Mouse (Mus musculus) hindbrain, embryonic 16.5 days (tissue): ENCODE measurements around the gene Dlg1. TPM values are rescaled to one million over a fixed set of nuclear protein-coding genes. Genes with fewer than 3 reads are reported as not detected.

Experiments used
- ATAC-seq: fragments of 200-750 bp; cut with Nextera tagmentation; 2 replicates; pipeline ENCODE4 v1.8.0; 2017; ENCODE audit warnings: moderate TSS enrichment, moderate library complexity
- H3K27ac ChIP-seq: fragments of 300-500 bp; sonication (generic); 2 replicates; pipeline ENCODE4 v1.5.1; 2014; ENCODE audit warnings: low read depth, mild to moderate bottlenecking, control low read depth, low read length, moderate library complexity
- H3K27me3 ChIP-seq: fragments of 300-500 bp; sonication (generic); replicated peaks from 2 replicates; pipeline ENCODE4 v1.6.1; 2014; ENCODE audit warnings: low read length; ENCODE audit not compliant: control insufficient read depth, insufficient read depth
- H3K36me3 ChIP-seq: fragments of 300-500 bp; sonication (generic); 2 replicates; pipeline ENCODE4 v1.6.1; 2014; ENCODE audit warnings: mild to moderate bottlenecking, low read length, moderate library complexity, mixed read lengths; ENCODE audit not compliant: control insufficient read depth, insufficient read depth
- H3K4me1 ChIP-seq: fragments of 300-500 bp; sonication (generic); 2 replicates; pipeline ENCODE4 v1.6.1; 2014; ENCODE audit warnings: low read depth, low read length; ENCODE audit not compliant: control insufficient read depth, insufficient read depth
- H3K4me2 ChIP-seq: fragments of 300-500 bp; sonication (generic); 2 replicates; pipeline ENCODE4 v1.6.1; 2014; ENCODE audit warnings: mild to moderate bottlenecking, low read length, control low read depth, moderate library complexity
- H3K4me3 ChIP-seq: fragments of 300-500 bp; sonication (generic); 2 replicates; pipeline ENCODE4 v1.5.1; 2014; ENCODE audit warnings: mild to moderate bottlenecking, low read length, control low read depth, moderate library complexity
- H3K9ac ChIP-seq: fragments of 300-500 bp; sonication (generic); 2 replicates; pipeline ENCODE4 v1.6.1; 2014; ENCODE audit warnings: low read depth, mild to moderate bottlenecking, control low read depth, low read length, moderate library complexity
- H3K9me3 ChIP-seq: fragments of 300-500 bp; sonication (generic); 2 replicates; pipeline ENCODE4 v1.6.1; 2014; ENCODE audit warnings: mild to moderate bottlenecking, low read length, moderate library complexity; ENCODE audit not compliant: control insufficient read depth
- WGBS: fragments of 180-500 bp; shearing (Covaris S2); extraction: QIAGEN DNeasy Blood & Tissue Kit; methylation state at CpG from one replicate; pipeline ENCODE4 v1.1.7; 2014; 5-methylcytosine and 5-hydroxymethylcytosine counted together
- polyA plus RNA-seq: library from polyadenylated mRNA; unstranded; fragments of >200 nt; fragmentation: Nextera tagmentation; extraction: Ambion mirVana; gene quantifications from 2 replicates; pipeline ENCODE4 v1.2.1, GENCODE M21; 2015

The Dlg1 gene
- polyA plus RNA-seq, 1 experiment from 2014 or later, result 12.7 TPM

DNA sequence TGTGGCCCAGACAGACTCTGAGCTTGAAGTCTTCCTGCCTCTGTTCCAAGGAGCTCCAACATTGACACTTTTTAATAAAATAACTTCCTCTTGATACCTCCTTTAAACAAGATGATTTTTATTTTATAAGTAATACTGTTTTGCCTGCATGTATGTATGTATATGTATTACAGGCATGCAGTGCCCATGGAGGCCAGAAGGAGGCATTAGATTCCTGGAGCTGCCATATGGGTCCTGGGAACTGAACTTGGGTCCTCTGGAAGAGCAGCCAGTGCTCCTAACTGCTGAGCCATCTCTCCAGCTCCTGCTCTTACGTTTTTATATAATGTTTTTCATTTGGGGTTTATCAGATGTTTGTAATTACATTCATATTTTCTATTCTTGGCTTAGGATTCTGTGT lies 9.0 kb downstream of the Dlg1 start:
- Histone ChIP-seq H3K27me3 (no peaks in the 10 kb centered on the region), H3K4me2 (no peak overlapping the region), H3K4me1 (no peaks in the 10 kb centered on the region), H3K27ac (no peak overlapping the region), H3K9ac (no peak overlapping the region), H3K36me3 (no peaks in the 10 kb centered on the region), H3K9me3 (no peaks in the 10 kb centered on the region), H3K4me3 (no peak overlapping the region)
- ATAC-seq, result no peak
- WGBS, result 96% methylated on average over 1 of the region's 1 CpGs

DNA sequence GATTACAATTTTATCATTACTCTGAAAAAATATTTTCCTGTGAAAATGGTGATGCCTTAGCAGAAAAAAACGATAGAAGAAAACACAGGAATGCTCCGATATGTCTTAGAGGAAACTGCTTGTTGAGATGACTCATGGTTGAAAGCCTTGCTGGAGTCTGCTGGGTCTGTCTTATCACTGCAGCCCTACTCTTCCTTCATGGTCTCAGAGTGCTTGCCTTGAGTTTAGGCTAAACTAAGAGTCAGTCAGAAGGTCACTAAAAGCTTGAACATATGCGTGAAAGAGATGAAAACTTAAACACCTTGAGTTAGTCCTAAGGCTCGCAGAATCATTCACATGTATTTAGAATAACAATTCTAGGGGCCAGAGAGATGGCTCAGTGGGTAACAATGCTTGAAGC lies 14.2 kb downstream of the Dlg1 start:
- H3K4me2 ChIP-seq, result no peak overlapping the region
- H3K27me3 ChIP-seq, result no peaks in the 10 kb centered on the region
- no peak overlapping the region for H3K4me3 ChIP-seq
- H3K36me3 ChIP-seq, result no peaks in the 10 kb centered on the region
- H3K9ac ChIP-seq, result no peak overlapping the region
- no peaks in the 10 kb centered on the region for H3K9me3 ChIP-seq
- no peak overlapping the region for H3K27ac ChIP-seq
- 85% methylated on average over 4 of the region's 4 CpGs for WGBS
- no peak for ATAC-seq
- H3K4me1 ChIP-seq, result no peaks in the 10 kb centered on the region

GRCm38 (mm10) chr16:31682291-31682690 lies 19.0 kb downstream of the Dlg1 start:
- 96% methylated on average over 6 of the region's 6 CpGs for WGBS
- no peak overlapping the region for H3K4me3 ChIP-seq

GRCm38 (mm10) chr16:31683670-31684430 lies 20.6 kb downstream of the Dlg1 start:
- 89% methylated on average over 9 of the region's 9 CpGs for whole genome bisulfite sequencing
- no peak for ATAC-seq
- no peaks in the 10 kb centered on the region for H3K4me1 ChIP-seq
- H3K9me3 ChIP-seq, result no peaks in the 10 kb centered on the region
- no peak overlapping the region for H3K27ac ChIP-seq
- no peak overlapping the region for H3K4me3 ChIP-seq
- no peak overlapping the region for H3K9ac ChIP-seq
- H3K27me3 ChIP-seq, result no peaks in the 10 kb centered on the region
- no peaks in the 10 kb centered on the region for H3K36me3 ChIP-seq
- H3K4me2 ChIP-seq, result no peak overlapping the region

More at GRCm38 (mm10) chr16:31682291-31682690, 19.0 kb downstream of the Dlg1 start:
- no peak for ATAC-seq
- no peaks in the 10 kb centered on the region for H3K9me3 ChIP-seq
- no peak overlapping the region for H3K9ac ChIP-seq
- no peak overlapping the region for H3K27ac ChIP-seq
- H3K4me2 ChIP-seq, result no peak overlapping the region
- H3K27me3 ChIP-seq, result no peaks in the 10 kb centered on the region
- no peaks in the 10 kb centered on the region for H3K36me3 ChIP-seq
- H3K4me1 ChIP-seq, result no peaks in the 10 kb centered on the region

- H3K9ac ChIP-seq, result no peak overlapping the region
- H3K36me3 ChIP-seq, result no peaks in the 10 kb centered on the region
- no peak for ATAC-seq
- no peaks in the 10 kb centered on the region for H3K27me3 ChIP-seq
- no peak overlapping the region for H3K4me2 ChIP-seq
- H3K27ac ChIP-seq, result no peak overlapping the region
- H3K9me3 ChIP-seq, result no peaks in the 10 kb centered on the region
- H3K4me1 ChIP-seq, result no peaks in the 10 kb centered on the region
- WGBS, result 92% methylated on average over 4 of the region's 4 CpGs
- no peak overlapping the region for H3K4me3 ChIP-seq
Observed at GRCm38 (mm10) chr16:31684771-31685170, 21.5 kb downstream of the Dlg1 start.

- no peaks in the 10 kb centered on the region for H3K36me3 ChIP-seq
- no peak overlapping the region for H3K4me2 ChIP-seq
- H3K4me3 ChIP-seq, result no peak overlapping the region
- no peak overlapping the region for H3K9ac ChIP-seq
- no peak for ATAC-seq
- no peak overlapping the region for H3K27ac ChIP-seq
- H3K27me3 ChIP-seq, result no peaks in the 10 kb centered on the region
- H3K9me3 ChIP-seq, result no peaks in the 10 kb centered on the region
- H3K4me1 ChIP-seq, result no peaks in the 10 kb centered on the region
Observed at GRCm38 (mm10) chr16:31687766-31688165, 24.5 kb downstream of the Dlg1 start.

DNA sequence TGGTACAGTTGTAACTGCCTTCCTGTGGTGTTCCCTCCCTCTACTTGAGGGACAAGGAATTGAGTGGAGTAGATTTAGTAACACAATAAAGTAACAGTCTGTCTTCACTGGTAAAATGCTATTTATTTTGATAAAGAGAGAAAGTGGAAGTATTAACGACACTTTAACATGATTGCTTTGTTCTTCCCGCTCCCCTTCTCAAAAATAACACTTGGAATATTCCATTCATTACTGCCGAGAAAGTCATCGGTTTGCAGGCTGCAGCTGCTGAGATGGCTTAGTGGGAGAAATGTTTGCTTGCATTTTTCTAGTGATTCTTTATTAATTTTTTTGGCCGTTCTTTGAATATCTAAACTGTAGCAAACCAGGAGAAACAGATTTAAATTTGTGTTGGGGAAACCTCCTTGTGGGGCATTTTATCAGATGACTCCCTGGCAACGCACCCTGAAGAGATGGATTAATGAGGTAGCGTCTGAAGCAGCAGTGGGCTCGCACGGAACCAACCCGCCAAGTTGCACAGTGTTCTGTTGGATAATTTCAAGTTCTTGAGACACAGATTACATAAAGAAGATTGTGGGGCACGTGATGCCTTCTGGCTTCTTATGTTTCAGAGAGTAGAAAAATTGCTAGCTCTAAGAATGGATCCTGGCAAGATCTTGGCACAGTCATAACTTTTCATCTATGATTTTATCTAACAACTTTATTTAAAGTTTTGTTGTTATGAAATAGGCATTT lies 32.2 kb downstream of the Dlg1 start:
- H3K4me2 ChIP-seq, result peak overlapping the region; percentile 49
- H3K27me3 ChIP-seq, result no peaks in the 10 kb centered on the region
- peaks cover 5% of the 10 kb centered on the region; the same call in 1 of the 2 replicates for H3K4me1 ChIP-seq
- H3K27ac ChIP-seq, result no peak overlapping the region
- H3K9me3 ChIP-seq, result no peaks in the 10 kb centered on the region
- no peaks in the 10 kb centered on the region for H3K36me3 ChIP-seq
- H3K9ac ChIP-seq, result no peak overlapping the region; the same call in 1 of the 2 replicates
- H3K4me3 ChIP-seq, result peak overlapping the region; percentile 22
- 48% methylated on average over 11 of the region's 11 CpGs for WGBS
- ATAC-seq, result no peak

DNA sequence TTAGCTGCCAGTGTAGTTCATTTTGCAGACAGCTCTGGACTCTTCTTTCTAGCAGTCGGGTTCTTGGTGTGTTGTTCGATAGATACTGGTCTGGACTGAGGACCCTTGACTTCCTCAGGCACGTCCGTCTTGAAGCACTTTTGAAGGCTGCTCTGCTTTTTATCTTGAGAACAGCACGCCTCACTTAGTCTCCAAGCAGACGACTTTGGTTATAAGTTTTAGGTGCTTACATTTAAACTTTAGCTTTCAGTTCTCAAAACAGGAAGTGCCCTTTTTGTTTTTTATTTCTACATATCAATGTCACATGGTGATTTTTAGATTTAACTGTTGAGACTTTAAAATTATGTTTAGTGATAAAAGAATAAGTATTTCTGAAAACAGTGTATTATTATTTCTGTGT lies 33.1 kb downstream of the Dlg1 start:
- Histone ChIP-seq H3K27ac (no peak overlapping the region), H3K9me3 (no peaks in the 10 kb centered on the region), H3K36me3 (no peaks in the 10 kb centered on the region), H3K27me3 (no peaks in the 10 kb centered on the region), H3K4me3 (no peak overlapping the region), H3K4me2 (peak overlapping the region; percentile 21; the same call in 1 of the 2 replicates), H3K4me1 (peaks cover 5% of the 10 kb centered on the region; the same call in 1 of the 2 replicates), H3K9ac (no peak overlapping the region)
- no peak for ATAC-seq
- WGBS, result 76% methylated on average over 6 of the region's 6 CpGs

- Histone ChIP-seq H3K4me1 (peaks cover 5% of the 10 kb centered on the region; the same call in 1 of the 2 replicates), H3K9me3 (no peaks in the 10 kb centered on the region), H3K9ac (no peak overlapping the region), H3K27ac (no peak overlapping the region), H3K4me2 (no peak overlapping the region), H3K27me3 (no peaks in the 10 kb centered on the region), H3K36me3 (no peaks in the 10 kb centered on the region), H3K4me3 (no peak overlapping the region)
- ATAC-seq, result no peak
- WGBS, result 92% methylated on average over 4 of the region's 4 CpGs
Observed at GRCm38 (mm10) chr16:31697341-31697740, 34.1 kb downstream of the Dlg1 start.
